8 mouse cellular contexts compared by ENCODE assay signal in the genomic region with DNA sequence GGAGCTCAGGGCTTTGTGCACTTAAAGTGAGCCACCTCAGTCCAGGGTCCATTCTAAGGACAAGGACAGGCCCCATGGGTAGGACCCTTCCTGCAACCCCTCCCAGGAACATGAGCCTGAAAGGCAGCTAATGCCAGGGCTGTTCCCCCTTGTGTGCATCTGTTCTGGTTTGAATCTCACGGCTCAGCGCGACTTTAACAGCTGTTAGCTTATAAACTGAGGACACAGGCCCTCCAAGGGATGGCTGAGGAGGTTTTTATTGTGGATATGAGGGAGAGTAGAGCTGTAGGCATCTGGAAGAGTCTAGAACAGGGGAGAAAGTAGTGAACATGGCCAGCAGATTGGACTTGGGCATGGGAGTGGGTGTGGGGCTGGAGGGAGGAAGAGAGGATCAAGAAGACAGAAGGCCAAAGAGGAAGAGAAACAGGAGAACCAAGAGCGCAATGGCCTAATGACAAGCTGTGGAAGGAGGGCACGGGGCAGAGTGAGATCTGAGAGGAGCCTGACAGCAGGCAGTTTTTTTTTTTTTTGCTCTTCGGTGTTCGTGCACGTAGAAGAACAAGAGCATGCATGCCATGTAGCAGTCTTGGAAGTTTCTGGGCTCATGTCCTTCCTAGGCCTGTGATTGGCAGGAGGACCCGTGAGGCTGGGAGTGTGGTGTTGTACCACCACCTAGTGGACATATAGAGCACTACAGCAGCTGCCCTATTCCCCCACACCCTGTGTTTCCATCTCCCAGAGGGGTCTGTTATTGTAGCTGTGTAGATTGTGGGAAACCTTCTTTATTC.
DNase-seq lines count a peak whose midpoint lies in the region; ATAC-seq and TF ChIP-seq lines count a peak whose summit lies in the region.

No protein-coding gene starts in this region.

- DNase-seq in adrenal gland, adult 2 months: peak; percentile 46
- DNase-seq in adrenal gland, postnatal 4 days (ENCODE audit: low spot score in 2 of 2): no peak
- DNase-seq in cerebellum, postnatal 25 days: peak; percentile 70 to 78
- peak; percentile 61 to 69 for DNase-seq in heart, adult 2 months
- DNase-seq in kidney, postnatal 14 days: peak; percentile 74
- DNase-seq in midbrain, embryonic 10.5 days (ENCODE audit: low spot score): peak; percentile 75

- 25% methylated on average over 9 of the region's 9 CpGs for WGBS in heart, adult 2 months
- WGBS in midbrain, embryonic 10.5 days: 35% methylated on average over 9 of the region's 9 CpGs
- 32% methylated on average over 9 of the region's 9 CpGs for WGBS in stomach, embryonic 14.5 days

- peaks cover 3% of the 10 kb centered on the region for H3K4me1 ChIP-seq in ES-Bruce4 (ENCODE audit: control insufficient read depth, insufficient read depth, low read length)
- H3K4me1 ChIP-seq in heart, adult 2 months (ENCODE audit: control insufficient read depth, insufficient read depth, low read length): peaks cover 39% of the 10 kb centered on the region
- H3K4me1 ChIP-seq in midbrain, embryonic 10.5 days: peaks cover 53% of the 10 kb centered on the region
- H3K4me1 ChIP-seq in stomach, embryonic 14.5 days (ENCODE audit: control insufficient read depth, insufficient read depth, low read length): peaks cover 20% of the 10 kb centered on the region

- H3K27me3 ChIP-seq in ES-Bruce4 (ENCODE audit: control insufficient read depth, insufficient read depth, low read length, poor library complexity, severe bottlenecking): no peaks in the 10 kb centered on the region
- H3K27me3 ChIP-seq in heart, adult 2 months (ENCODE audit: control insufficient read depth, insufficient read depth, low read length): no peaks in the 10 kb centered on the region
- H3K27me3 ChIP-seq in midbrain, embryonic 10.5 days (ENCODE audit: low read depth, poor library complexity, severe bottlenecking): no peaks in the 10 kb centered on the region
- H3K27me3 ChIP-seq in stomach, embryonic 14.5 days (ENCODE audit: control insufficient read depth, insufficient read depth, low read length): no peaks in the 10 kb centered on the region

- ATAC-seq in stomach, embryonic 14.5 days (ENCODE audit: insufficient number of reproducible peaks, insufficient read depth, low FRiP score, low read depth): no peak

- H3K36me3 ChIP-seq in ES-Bruce4 (ENCODE audit: control insufficient read depth, insufficient read depth, low read length, poor library complexity, severe bottlenecking): no peaks in the 10 kb centered on the region
- peaks cover 12% of the 10 kb centered on the region for H3K36me3 ChIP-seq in heart, adult 2 months (ENCODE audit: control insufficient read depth, insufficient read depth, low read length)
- H3K36me3 ChIP-seq in midbrain, embryonic 10.5 days: peaks cover 10% of the 10 kb centered on the region
- no peaks in the 10 kb centered on the region for H3K36me3 ChIP-seq in stomach, embryonic 14.5 days (ENCODE audit: control insufficient read depth, insufficient read depth, low read length)

- TF ChIP-seq POLR2A in ES-Bruce4 (IDR thresholded peaks at IDR 0.05; ENCODE audit: insufficient read depth, low read length): no peak
- TF ChIP-seq POLR2A in heart, adult 2 months (IDR thresholded peaks at IDR 0.05; ENCODE audit: insufficient read depth, low read depth, low read length): no peak; the same call in 1 of the 2 replicates

- H3K4me3 ChIP-seq in ES-Bruce4 (ENCODE audit: low read depth, low read length): no peak overlapping the region
- H3K4me3 ChIP-seq in heart, adult 2 months: no peak overlapping the region
- H3K4me3 ChIP-seq in midbrain, embryonic 10.5 days: no peak overlapping the region
- no peak overlapping the region for H3K4me3 ChIP-seq in stomach, embryonic 14.5 days (ENCODE audit: low read depth, low read length)

- 0 out of 2 replicates have a peak, but pooled peaks have one; percentile 28 for TF ChIP-seq EP300 in ES-Bruce4 (IDR thresholded peaks at IDR 0.05; ENCODE audit: insufficient read depth, low read depth, low read length)
- TF ChIP-seq EP300 in heart, adult 2 months (IDR thresholded peaks at IDR 0.05; ENCODE audit: insufficient read depth, low read depth, low read length): peak; percentile 97

- no peak overlapping the region for H3K27ac ChIP-seq in ES-Bruce4 (ENCODE audit: insufficient read depth, low read length)
- peak overlapping the region; percentile 58 for H3K27ac ChIP-seq in heart, adult 2 months
- H3K27ac ChIP-seq in midbrain, embryonic 10.5 days (replicated peaks): peak overlapping the region; percentile 93
- peak overlapping the region; percentile 1; the same call in 1 of the 2 replicates for H3K27ac ChIP-seq in stomach, embryonic 14.5 days (ENCODE audit: low read length)

- no peak overlapping the region for H3K4me2 ChIP-seq in stomach, embryonic 14.5 days (replicated peaks; ENCODE audit: low read depth, low read length)

- peaks cover 4% of the 10 kb centered on the region for H3K79me2 ChIP-seq in heart, adult 2 months (replicated peaks; ENCODE audit: control insufficient read depth, insufficient read depth, low read length)

- intact Hi-C loops in heart, adult 2 months (cut with DNase I): loop anchor here (1.0 to 10.0 kb wide), 3 partner anchors 91 to 799 kb away; partner anchors contain the start of gene Rpl14

- TF ChIP-seq CTCF in ES-Bruce4 (IDR thresholded peaks at IDR 0.05; ENCODE audit: low read depth, low read length): peak; percentile 96
- peak; percentile 96 for TF ChIP-seq CTCF in heart, adult 2 months (IDR thresholded peaks at IDR 0.05)

- H3K9ac ChIP-seq in ES-Bruce4 (ENCODE audit: low read depth, poor library complexity, severe bottlenecking): no peak overlapping the region
- H3K9ac ChIP-seq in heart, adult 2 months (ENCODE audit: low read depth, low read length): peak overlapping the region; percentile 15; the same call in 1 of the 2 replicates
- no peak overlapping the region for H3K9ac ChIP-seq in stomach, embryonic 14.5 days (replicated peaks; ENCODE audit: low read depth, low read length)

- H3K9me3 ChIP-seq in ES-Bruce4 (replicated peaks; ENCODE audit: control insufficient read depth, insufficient read depth, low read length, poor library complexity, severe bottlenecking): no peaks in the 10 kb centered on the region
- no peaks in the 10 kb centered on the region for H3K9me3 ChIP-seq in midbrain, embryonic 10.5 days (replicated peaks)
- H3K9me3 ChIP-seq in stomach, embryonic 14.5 days (ENCODE audit: control insufficient read depth, low read depth, low read length): no peaks in the 10 kb centered on the region

Comparison
In these comparisons a context has a peak if more than half of its experiments do, and no peak if none do; other contexts are left out.
1. DNase-seq: peak in adrenal gland, adult 2 months (single experiment), cerebellum, postnatal 25 days (2 of 2), heart, adult 2 months (2 of 2), kidney, postnatal 14 days (single experiment) and midbrain, embryonic 10.5 days (single experiment); none in adrenal gland, postnatal 4 days (0 of 2).